Mouse (Mus musculus) midbrain, embryonic 10.5 days (tissue): ENCODE results near the gene Wdr38. TPM values are rescaled to one million over a fixed set of nuclear protein-coding genes. Genes with fewer than 3 reads are reported as not detected.
"Not testable (repeated sequence)": the region's sequence is repeated elsewhere in the genome, so short reads cannot be mapped to it uniquely, and the experiment has no call there.

Experiments used
- DNase-seq: peaks from one replicate; pipeline ENCODE4 v3.0.0-alpha.2; 2017; ENCODE audit warnings: low spot score
- H3K27ac ChIP-seq: fragments of 300-500 bp; sonication (generic); replicated peaks from 2 replicates; pipeline ENCODE4 v1.5.1; 2016; ENCODE audit warnings: mild to moderate bottlenecking
- H3K27me3 ChIP-seq: fragments of 300-500 bp; sonication (generic); 2 replicates; pipeline ENCODE4 v1.6.1; 2016; ENCODE audit warnings: low read depth, mild to moderate bottlenecking; ENCODE audit not compliant: poor library complexity, severe bottlenecking
- H3K36me3 ChIP-seq: fragments of 300-500 bp; sonication (generic); 2 replicates; pipeline ENCODE4 v1.6.1; 2016; ENCODE audit warnings: mild to moderate bottlenecking, moderate library complexity
- H3K4me1 ChIP-seq: fragments of 300-500 bp; sonication (generic); 2 replicates; pipeline ENCODE4 v1.6.1; 2016
- H3K4me3 ChIP-seq: fragments of 300-500 bp; sonication (generic); 2 replicates; pipeline ENCODE4 v1.5.1; 2016; ENCODE audit warnings: mild to moderate bottlenecking, moderate library complexity
- H3K9me3 ChIP-seq: fragments of 300-500 bp; sonication (generic); replicated peaks from 2 replicates; pipeline ENCODE4 v1.6.1; 2016; ENCODE audit warnings: mild to moderate bottlenecking
- WGBS: fragments of 180-500 bp; shearing (Covaris S2); methylation state at CpG from one replicate; pipeline ENCODE4 v1.1.7; 2016; 5-methylcytosine and 5-hydroxymethylcytosine counted together
- polyA plus RNA-seq: library from polyadenylated mRNA; unstranded; fragments of >200 nt; fragmentation: Nextera tagmentation; extraction: Ambion mirVana; gene quantifications from 2 replicates; pipeline ENCODE4 v1.2.1, GENCODE M21; 2016

The Wdr38 gene
- polyA plus RNA-seq, 1 experiment from 2014 or later: 1.9 TPM

GRCm38 (mm10) chr2:39001866-39002265 is 4.6 kb downstream of the Wdr38 start:
- H3K27ac ChIP-seq: no peak overlapping the region
- H3K4me3 ChIP-seq: no peak overlapping the region
- no peaks in the 10 kb centered on the region for H3K9me3 ChIP-seq
- peaks cover 6% of the 10 kb centered on the region for H3K27me3 ChIP-seq
- H3K4me1 ChIP-seq: peaks cover 50% of the 10 kb centered on the region
- no peak for DNase-seq
- 85% methylated on average over 3 of the region's 3 CpGs for WGBS
- H3K36me3 ChIP-seq: peaks cover 52% of the 10 kb centered on the region

DNA sequence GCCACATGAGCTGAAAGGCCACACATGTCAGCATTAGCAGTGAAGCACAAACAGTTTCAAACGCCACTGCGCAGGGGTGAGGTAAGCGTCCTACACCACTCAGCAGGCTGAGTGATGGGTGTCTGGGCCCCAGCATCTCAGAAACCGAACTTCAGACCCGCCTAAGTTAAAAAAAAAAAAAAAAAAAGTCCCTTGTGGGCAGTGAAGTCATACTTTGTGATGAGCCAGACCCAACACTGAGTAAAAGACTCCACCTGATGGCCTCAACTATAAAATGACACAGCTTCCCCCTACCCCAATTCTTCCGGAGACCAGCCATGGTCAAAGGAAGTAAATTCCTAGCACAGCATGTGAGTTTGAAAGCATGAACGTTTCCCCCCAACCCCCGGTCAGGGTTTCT is 5.8 kb downstream of the Wdr38 start:
- no peaks in the 10 kb centered on the region for H3K9me3 ChIP-seq
- no peak overlapping the region for H3K27ac ChIP-seq
- peaks cover 52% of the 10 kb centered on the region for H3K36me3 ChIP-seq
- no peak for DNase-seq
- H3K4me1 ChIP-seq: peaks cover 47% of the 10 kb centered on the region
- H3K27me3 ChIP-seq: no peaks in the 10 kb centered on the region
- H3K4me3 ChIP-seq: peak overlapping the region; percentile 94
- WGBS: 63% methylated on average over 8 of the region's 8 CpGs

DNA sequence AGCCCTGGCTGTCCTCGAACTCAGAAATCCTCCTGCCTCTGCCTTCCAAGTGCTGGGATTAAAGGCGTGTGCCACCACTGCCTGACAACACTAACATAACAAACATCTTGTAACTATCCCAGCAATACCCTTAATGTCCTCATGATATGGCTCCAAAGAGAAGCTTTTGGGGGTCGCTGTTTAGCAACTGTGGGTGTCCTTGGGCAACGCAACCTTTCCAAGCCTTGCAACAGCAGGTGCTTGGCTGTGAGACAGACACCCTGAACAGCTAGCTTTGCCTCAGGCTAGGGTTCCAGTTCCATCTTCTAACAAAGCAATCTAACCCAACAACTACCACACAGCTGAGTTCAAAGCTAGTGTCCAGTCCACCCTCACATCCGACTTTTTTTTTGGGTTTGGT is 6.2 kb downstream of the Wdr38 start:
- Histone ChIP-seq H3K27me3 (no peaks in the 10 kb centered on the region), H3K9me3 (no peaks in the 10 kb centered on the region), H3K27ac (peak overlapping the region; percentile 97), H3K36me3 (peaks cover 52% of the 10 kb centered on the region), H3K4me3 (peak overlapping the region; percentile 94), H3K4me1 (peaks cover 46% of the 10 kb centered on the region)
- WGBS: 78% methylated on average over 5 of the region's 5 CpGs
- no peak for DNase-seq

- Histone ChIP-seq H3K9me3 (no peaks in the 10 kb centered on the region), H3K4me1 (peaks cover 53% of the 10 kb centered on the region), H3K4me3 (peak overlapping the region; percentile 94), H3K27me3 (no peaks in the 10 kb centered on the region), H3K36me3 (peaks cover 49% of the 10 kb centered on the region), H3K27ac (peak overlapping the region; percentile 97)
- under 1% methylated on average over 11 of the region's 11 CpGs for WGBS
- peak; percentile 34 for DNase-seq
These were observed 7.1 kb downstream of the Wdr38 start for GRCm38 (mm10) chr2:39004372-39004771.

- Histone ChIP-seq H3K27ac (peak within 1 kb of the TSS; percentile 97), H3K4me1 (peaks cover 58% of the 10 kb centered on the region)
- under 1% methylated on average over 58 of the region's 58 CpGs for WGBS
These were observed 7.7 kb downstream of the Wdr38 start, which contains the start of gene Arpc5l for GRCm38 (mm10) chr2:39004880-39005435. TSS of gene Arpc5l (plus strand) at chr2:39005348.

DNA sequence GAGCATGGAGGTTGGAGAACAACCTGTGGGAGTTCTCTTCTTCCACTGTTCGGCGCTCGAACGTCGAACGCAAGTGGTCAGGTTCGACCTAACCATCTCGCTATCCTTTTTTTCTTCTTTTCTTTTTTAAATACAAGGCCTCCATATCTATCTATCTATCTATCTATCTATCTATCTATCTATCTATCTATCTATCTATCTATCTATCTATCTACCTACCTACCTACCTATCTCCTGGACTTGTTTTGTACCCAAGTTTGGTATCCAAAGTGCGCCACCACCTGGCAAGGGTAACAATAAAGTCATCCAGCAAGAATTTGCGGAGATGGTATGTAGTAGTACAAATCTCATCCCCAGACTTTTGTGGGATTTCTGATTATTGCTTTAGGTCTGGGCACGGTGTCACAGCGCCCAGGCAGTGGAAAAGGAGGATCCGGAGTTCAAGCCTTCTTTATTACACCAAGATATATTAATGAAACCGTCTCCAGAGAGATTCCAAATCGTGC is 8.4 kb downstream of the Wdr38 start, which contains the start of gene Rpl35:
TSS of gene Rpl35 (minus strand) at position 51 of the 506 bp plus-strand sequence.
- WGBS: 14% methylated on average over 15 of the region's 15 CpGs
- H3K9me3 ChIP-seq: no peaks in the 10 kb centered on the region
- peak within 1 kb of the TSS; percentile 94 for H3K4me3 ChIP-seq
- DNase-seq: no peak
- peak within 1 kb of the TSS; percentile 97 for H3K27ac ChIP-seq
- no peaks in the 10 kb centered on the region for H3K27me3 ChIP-seq
- peaks cover 36% of the 10 kb centered on the region for H3K36me3 ChIP-seq
- peaks cover 58% of the 10 kb centered on the region for H3K4me1 ChIP-seq

More at GRCm38 (mm10) chr2:39004880-39005435, 7.7 kb downstream of the Wdr38 start, which contains the start of gene Arpc5l:
- H3K27me3 ChIP-seq: no peaks in the 10 kb centered on the region
- DNase-seq: peak; percentile 93
- no peaks in the 10 kb centered on the region for H3K9me3 ChIP-seq
- H3K36me3 ChIP-seq: peaks cover 43% of the 10 kb centered on the region
- H3K4me3 ChIP-seq: peak within 1 kb of the TSS; percentile 94

DNA sequence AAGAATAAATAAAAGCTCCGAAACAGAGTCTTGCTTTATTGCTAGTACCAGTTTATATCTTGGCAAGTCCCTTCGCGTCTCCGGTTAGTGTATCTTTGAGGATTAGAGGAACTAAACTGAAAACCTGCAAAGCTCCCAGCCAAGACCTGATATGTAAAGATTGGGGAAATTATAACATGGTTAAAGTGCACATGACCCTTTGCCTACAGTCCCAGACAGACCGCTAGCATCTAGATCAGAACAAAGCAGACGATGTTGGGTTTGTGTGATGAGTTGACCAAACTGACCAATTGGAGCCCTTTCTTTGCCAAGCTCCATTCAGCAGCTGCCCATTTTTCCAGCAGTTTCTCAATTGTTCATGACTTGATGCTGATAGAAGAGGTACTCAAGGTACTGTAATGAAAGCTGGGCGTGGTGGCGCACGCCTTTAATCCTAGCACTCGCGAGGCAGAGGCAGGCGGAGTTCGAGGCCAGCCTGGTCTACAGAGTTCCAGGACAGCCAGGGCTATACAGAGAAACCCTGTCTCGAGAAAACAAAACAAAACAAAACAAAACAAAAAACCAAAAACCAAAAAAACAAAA is 9.0 kb downstream of the Wdr38 start:
- 91% methylated on average over 14 of the region's 14 CpGs for WGBS
- no peak overlapping the region for H3K27ac ChIP-seq
- H3K4me3 ChIP-seq: peak overlapping the region; percentile 94
- H3K9me3 ChIP-seq: no peaks in the 10 kb centered on the region
- no peak for DNase-seq
- peaks cover 62% of the 10 kb centered on the region for H3K4me1 ChIP-seq
- no peaks in the 10 kb centered on the region for H3K27me3 ChIP-seq
- H3K36me3 ChIP-seq: peaks cover 36% of the 10 kb centered on the region

- H3K36me3 ChIP-seq: peaks cover 34% of the 10 kb centered on the region
- H3K4me3 ChIP-seq: peak overlapping the region; percentile 99
- peaks cover 53% of the 10 kb centered on the region for H3K4me1 ChIP-seq
- no peaks in the 10 kb centered on the region for H3K9me3 ChIP-seq
- no peaks in the 10 kb centered on the region for H3K27me3 ChIP-seq
- WGBS: 0% methylated on average over 44 of the region's 44 CpGs
- peak; percentile 96 for DNase-seq
- peak overlapping the region; percentile 90 for H3K27ac ChIP-seq
These were observed 10.6 kb downstream of the Wdr38 start for GRCm38 (mm10) chr2:39007865-39008264.

GRCm38 (mm10) chr2:39008350-39008851 is 11.1 kb downstream of the Wdr38 start:
- under 1% methylated on average over 25 of the region's 25 CpGs for WGBS
- Histone ChIP-seq H3K27me3 (no peaks in the 10 kb centered on the region), H3K4me3 (peak overlapping the region; percentile 99), H3K27ac (peak overlapping the region; percentile 90), H3K4me1 (peaks cover 48% of the 10 kb centered on the region), H3K36me3 (peaks cover 34% of the 10 kb centered on the region), H3K9me3 (no peaks in the 10 kb centered on the region)
- no peak for DNase-seq

DNA sequence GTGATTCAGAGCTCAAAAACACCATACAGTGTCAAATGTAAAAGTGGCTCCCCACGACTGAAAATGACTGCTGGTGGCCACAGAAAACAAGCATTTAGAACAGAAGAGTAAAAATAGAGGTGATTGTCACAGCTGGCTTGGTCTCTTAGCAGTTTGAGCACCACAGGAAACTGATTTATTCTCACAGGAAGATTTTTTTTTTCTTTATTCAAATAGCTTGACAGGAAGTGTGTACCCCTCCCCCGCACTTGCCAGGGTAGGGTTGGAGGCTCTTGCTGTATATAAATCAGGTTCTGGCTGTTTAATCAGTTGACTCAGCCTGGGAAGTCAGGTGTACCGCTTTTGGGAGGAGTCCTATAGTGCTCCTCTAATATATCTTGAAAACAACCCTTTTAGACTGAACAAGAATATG is 11.7 kb downstream of the Wdr38 start:
- no peaks in the 10 kb centered on the region for H3K27me3 ChIP-seq
- H3K27ac ChIP-seq: peak overlapping the region; percentile 90
- H3K36me3 ChIP-seq: peaks cover 34% of the 10 kb centered on the region
- H3K9me3 ChIP-seq: no peaks in the 10 kb centered on the region
- WGBS: 40% methylated on average over 3 of the region's 3 CpGs
- peak overlapping the region; percentile 99 for H3K4me3 ChIP-seq
- peaks cover 42% of the 10 kb centered on the region for H3K4me1 ChIP-seq
- DNase-seq: no peak

DNA sequence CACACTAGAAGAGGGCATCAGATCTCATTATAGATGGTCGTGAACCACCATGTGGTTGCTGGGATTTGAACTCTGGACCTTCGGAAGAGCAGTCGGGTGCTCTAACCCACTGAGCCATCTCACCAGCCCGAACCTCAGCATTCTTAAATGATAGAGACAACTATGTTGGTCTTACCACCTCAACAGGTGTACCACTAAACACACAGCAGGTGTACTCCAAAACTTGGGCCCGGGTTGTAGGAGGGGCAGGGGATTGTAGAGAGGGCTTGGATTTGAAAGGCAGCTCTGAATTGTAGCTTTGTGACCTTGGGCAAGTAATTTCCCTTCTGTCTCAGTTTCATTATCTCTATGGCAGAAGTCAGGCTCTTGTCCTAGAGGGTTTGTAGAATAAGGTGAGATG is 12.9 kb downstream of the Wdr38 start:
- 95% methylated on average over 5 of the region's 5 CpGs for WGBS
- not testable (repeated sequence) for H3K27me3 ChIP-seq

DNA sequence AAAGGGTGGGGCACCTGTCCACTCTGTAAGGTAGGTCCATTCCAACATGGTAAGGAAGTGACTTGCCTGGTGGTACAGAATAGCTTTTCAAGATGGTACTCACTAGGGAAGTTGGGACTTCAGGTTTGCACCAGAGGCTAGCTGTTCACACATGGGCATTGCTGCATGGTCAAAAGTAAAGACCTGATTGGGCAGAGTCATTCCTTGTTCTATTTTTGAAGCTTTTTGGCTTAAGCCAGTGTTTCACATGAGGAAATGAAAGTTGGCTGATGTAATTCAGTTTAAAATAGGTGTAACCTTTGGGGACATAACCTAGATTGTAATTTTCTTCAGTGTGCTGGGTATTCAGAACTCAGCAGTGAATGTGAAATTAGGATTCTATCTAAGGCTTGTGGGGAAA is 14.0 kb downstream of the Wdr38 start:
- Histone ChIP-seq H3K27ac (no peak overlapping the region), H3K27me3 (no peaks in the 10 kb centered on the region), H3K4me3 (no peak overlapping the region), H3K36me3 (peaks cover 54% of the 10 kb centered on the region), H3K9me3 (no peaks in the 10 kb centered on the region), H3K4me1 (peaks cover 30% of the 10 kb centered on the region)
- no peak for DNase-seq

More for the DNA sequence above, 12.9 kb downstream of the Wdr38 start:
- H3K9me3 ChIP-seq, H3K4me3 ChIP-seq, H3K27ac ChIP-seq, DNase-seq: not testable (repeated sequence)
- Histone ChIP-seq H3K36me3 (peaks cover 43% of the 10 kb centered on the region), H3K4me1 (peaks cover 38% of the 10 kb centered on the region)

GRCm38 (mm10) chr2:39011971-39012370 is 14.7 kb downstream of the Wdr38 start:
- no peak overlapping the region for H3K27ac ChIP-seq
- no peak overlapping the region for H3K4me3 ChIP-seq
- WGBS: 94% methylated on average over 3 of the region's 3 CpGs
- peaks cover 61% of the 10 kb centered on the region for H3K36me3 ChIP-seq
- peaks cover 23% of the 10 kb centered on the region for H3K4me1 ChIP-seq
- no peak for DNase-seq
- no peaks in the 10 kb centered on the region for H3K9me3 ChIP-seq
- H3K27me3 ChIP-seq: no peaks in the 10 kb centered on the region
